Mouse (Mus musculus) embryonic fibroblast, embryonic 13.5 days (primary cell): ENCODE measurements around the gene Sufu.

Source experiments
- CTCF ChIP-seq: IDR thresholded peaks from 2 replicates; pipeline ENCODE4 v1.5.1; 2011; ENCODE audit warnings: mild to moderate bottlenecking, control low read depth, low read length, moderate library complexity, borderline replicate concordance; ENCODE audit not compliant: insufficient read depth
- POLR2A ChIP-seq: IDR thresholded peaks from 2 replicates; pipeline ENCODE4 v1.6.1; 2011; ENCODE audit warnings: low read depth, mild to moderate bottlenecking, control low read depth, low read length, moderate library complexity

DNA sequence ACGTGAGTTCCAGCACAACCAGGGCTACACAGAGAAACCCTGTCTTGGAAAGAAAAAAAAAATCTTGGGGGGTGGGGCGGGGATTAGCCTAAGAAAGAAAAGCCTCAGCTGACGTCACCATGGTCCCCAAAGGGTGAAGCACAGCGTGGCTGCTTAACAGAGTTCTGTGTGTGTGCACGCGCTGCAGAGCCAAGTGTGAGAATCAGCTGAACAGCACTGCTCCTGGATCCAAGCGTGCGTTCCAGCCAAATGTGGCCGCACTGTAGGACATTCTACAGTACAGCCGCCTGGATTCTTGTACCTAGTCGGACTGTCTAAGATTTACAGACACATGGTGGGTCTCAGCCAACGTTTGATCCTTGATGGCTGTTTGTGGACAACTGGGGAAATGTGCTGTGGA lies 29.8 kb downstream of the Sufu start:
- TF ChIP-seq CTCF (no peak), POLR2A (no peak)
